Mouse (Mus musculus) layer of hippocampus, adult 18-20 months (tissue): ENCODE measurements around the gene Ern1. TPM values are rescaled to one million over a fixed set of nuclear protein-coding genes. Genes with fewer than 3 reads are reported as not detected.
"Not testable (repeated sequence)": the region's sequence is repeated elsewhere in the genome, so short reads cannot be mapped to it uniquely, and the experiment has no call there.

Experiments used
- DNase-seq, 2 experiments: peaks; one replicate each; pipeline ENCODE4 v3.0.0; 2022; ENCODE audit warnings: low spot score in 2 of 2
- total RNA-seq, 2 experiments: library from RNA; stranded (reverse); gene quantifications; 2 replicates each; pipeline ENCODE4 v1.2.3; 2021

Ern1 gene
- total RNA-seq, 2 experiments from 2014 or later, result 10.0 TPM

DNA sequence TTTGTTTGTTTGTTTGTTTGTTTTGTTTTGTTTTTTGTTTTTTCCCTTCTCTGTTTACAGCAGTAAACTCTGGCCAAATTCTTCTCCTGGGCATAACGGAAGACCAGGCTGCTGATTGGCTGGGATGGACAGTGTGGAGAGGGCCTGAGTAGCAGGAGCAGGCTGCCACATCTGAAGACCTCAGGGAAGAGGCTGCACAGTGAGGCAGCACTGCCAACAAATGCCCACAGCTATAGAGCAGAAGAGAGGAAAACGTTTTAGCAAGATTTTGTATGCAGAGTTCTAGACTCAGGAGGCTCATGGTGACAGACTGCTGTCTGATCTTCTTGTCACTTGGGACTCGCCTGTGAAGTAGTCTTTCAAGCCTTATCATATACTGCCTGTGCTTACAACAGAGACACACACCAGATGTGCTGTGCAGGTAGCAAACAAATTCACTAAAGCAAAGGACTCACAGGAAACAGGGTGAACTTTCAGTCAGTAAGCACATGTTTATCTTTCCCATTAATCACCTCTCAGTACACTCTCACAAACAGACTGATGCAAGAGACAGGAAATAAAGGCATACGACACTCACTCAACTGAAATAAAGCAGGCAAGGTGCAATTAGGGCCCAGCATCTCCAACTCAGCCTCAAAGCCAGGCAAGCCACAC, 49.0 kb downstream of the Ern1 start:
- DNase-seq, result no peak

DNA sequence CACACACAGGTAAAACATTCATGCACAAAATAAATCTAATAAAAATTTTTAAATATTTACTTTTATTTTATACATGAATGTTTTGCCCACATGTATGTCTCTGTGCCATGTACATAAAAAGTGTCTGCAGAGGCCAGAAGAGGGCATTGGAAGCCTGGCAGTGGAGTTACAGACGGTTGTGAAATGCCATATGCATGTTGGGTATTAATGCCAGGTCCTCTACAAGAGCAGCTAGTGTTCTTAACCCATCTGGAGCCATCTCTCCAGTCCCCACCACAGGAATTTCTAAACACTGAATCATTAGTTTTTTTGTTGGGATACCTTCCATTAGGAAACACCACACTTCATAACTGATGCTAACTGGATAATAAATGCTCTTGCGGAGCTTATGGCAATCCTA, 50.1 kb downstream of the Ern1 start:
- no peak for DNase-seq

DNA sequence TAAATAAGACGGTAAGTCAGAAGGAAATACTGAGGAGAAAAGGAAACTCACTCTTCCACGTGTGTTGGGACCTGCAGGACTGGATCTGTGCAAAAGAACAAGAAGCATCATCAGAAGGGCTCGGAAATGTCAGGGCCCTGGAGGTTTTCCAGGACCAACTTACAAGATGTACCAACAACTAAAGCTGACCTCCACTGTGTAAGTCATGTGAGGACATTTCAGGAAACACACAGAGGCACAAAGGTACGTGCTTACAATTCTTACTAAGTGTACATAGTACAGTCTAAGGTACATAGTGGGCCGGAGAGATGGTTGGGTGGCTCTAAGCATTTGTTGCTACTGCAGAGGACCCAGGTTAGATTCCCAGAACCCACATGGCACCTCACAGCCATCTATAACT, 50.6 kb downstream of the Ern1 start:
- no peak for DNase-seq

DNA sequence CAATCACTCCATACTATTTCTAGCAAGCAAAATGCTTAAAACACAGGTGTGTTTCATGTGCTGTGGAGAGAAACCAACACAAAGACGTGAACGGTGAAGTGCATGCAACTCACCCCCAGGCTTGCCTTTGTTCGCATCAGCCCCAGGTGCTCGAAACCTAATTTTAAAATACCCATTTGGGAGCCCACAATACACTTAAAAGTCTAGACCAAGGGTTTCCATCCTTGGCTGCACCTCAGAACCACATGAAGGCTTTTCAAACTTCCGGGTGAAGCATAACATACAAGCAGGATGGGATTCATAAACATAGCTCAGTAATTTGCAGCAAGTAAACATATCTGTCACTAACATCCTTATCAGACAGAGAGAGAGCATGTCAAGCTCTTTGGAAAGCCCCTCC, 57.3 kb downstream of the Ern1 start:
- DNase-seq, result no peak

DNA sequence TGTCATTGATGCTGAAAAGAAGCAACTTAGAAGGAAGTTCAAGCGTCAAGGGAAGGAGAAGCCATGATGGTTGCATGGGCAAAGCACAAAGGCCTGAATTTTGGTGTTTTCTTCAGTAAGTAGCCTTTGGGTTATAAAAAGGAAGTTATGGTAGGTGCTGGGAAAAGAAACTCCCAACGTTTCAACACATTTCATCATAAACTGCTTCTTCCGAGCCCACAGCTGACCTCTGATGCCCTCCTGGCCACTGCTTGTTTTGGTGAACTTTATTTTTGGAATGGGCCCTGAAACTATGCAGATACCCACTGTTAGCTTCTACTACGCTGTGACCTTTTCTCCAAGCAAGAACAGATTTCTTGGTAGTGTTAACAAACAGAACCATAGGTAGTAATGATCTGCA, 58.0 kb downstream of the Ern1 start:
- DNase-seq, result no peak

DNA sequence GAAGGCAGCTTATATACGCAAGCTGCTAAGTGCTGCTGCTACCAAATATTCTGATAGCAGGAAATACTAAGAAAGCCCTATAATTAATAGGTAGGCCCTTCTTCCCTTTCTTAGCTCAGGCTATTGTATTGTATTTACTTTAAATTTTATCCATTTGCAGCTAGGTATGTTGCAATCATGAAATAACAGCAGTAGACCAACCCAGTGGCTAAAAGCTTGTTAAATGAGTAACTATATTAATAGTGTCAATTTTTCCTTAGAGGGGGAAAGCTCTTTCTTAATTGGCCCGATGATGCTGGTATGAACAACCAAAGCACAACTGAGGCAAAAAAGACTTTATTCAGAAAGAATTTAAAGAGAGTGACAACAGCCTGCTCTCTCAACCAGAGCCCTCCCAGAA, 59.1 kb downstream of the Ern1 start:
- DNase-seq, result no peak

DNA sequence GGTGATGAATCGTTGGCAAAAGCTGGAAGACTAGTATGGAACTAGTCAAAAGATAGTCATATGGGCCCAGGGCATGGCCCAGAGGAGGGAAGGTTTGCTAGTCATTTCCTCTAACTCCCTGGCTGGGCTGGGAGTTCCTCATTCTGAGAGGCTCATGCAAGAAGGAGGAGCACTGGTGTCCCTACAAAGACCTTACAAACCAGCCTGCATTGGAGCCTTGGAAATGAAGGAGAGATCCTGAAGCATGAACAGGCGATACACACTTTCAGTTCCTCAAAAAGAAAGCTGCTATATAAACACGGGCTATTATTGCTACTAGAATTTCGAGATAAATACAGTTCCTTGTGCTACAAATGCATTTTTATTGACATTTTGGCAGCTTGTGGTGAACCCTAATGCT, 59.5 kb downstream of the Ern1 start:
- no peak for DNase-seq

DNA sequence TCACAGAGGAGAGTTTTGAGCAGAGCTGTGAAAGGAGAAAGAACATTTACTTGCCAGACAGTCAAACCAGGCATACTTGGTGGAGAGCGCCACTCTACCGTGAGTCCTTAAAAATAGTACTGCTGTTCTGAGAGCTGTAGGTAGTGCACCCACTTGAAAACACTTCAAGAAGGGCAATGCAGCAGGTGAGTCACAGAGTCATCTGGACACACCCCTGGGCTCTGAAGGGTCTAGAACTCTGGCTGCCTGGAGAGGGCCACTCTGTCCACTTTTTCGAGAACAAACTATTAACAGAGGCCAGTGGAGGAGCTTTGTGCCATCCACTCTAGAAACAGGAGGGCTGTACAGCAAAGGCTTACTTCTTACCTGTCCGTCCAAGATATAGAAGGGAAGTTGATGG, 61.2 kb downstream of the Ern1 start:
- no peak for DNase-seq

DNA sequence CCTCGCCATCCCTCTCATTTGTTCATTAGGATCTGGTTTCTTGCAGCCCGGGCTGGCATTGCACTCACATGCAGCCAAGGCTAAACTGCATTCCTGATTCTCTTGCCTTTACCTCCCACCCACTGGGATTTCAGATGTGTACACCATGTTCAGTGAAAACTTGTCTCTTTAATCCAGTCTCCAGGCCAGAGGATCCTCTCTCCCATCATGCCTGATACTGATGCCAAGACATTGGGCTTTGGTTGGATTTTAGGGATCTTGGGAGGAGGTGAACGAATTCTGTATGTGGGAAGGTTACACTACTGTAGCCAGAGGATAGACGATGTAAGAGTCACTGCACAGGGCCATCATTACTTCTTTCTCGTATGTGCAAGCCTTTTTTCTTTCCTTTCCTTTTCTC, 62.5 kb downstream of the Ern1 start:
- no peak for DNase-seq

DNA sequence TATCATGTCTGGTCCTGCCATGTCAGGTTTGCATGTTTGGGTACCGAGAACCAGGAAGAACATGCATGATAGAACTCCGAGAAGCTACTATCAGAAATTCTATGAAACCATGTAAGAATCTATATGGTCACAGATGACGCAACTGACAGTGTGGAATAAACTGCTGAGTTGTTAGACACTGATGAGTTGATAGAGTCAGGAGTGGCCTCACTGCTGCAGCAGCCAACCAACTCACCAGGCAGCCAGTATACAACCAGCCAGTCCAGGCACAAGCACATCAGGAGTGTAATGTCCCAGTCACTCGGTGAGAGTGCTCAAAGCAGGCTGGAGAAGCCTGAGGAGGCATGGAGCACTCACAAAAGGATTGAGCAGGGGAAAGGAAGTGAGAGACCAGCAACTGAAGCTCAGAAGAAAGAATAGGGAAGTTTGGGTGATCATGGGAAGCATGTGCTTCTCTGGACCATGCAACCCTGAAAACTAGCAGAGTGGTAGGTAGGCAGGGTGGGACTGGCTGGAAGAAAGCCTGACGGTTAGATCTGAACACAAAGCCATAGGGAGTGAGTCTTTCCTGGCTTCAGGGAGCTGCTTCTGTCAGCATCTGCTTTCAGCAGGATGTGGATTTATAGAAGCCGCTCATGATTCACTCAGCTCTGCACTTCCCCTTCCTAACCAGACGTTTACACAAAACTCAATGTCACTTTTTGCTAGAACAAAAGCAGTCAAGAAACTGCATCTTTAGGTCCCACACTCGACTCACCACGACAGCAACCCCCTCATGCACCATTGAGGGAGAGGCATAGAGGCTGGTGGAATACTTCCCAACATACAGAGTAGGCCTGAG, 68.2 kb downstream of the Ern1 start:
- no peak for DNase-seq

DNA sequence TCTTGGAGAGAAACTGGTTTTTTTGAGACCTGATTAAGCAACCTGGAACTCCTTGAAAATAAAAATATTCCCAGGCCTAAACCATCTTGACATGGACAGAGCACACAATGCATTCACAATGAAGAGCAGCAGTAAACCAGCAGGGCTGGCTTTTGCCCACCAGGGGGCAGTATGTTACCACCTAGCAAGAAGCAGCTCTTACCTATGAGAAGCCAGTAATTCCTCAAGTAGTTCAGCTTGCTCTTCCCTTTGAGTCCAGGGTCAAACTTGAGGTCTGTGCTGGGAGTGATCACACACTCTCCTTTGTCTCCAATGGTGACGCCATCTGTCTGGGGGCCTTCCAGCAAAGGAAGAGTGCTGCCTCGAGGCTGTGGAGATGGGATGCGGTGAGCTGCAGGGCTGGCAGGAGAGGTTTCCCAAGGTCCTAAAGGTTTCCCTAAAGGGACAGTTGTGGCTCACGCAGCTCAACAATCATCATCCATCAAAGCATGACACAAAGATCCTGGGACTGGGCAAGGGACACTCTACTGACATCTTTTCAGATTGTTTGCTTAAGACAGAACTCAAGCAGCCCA, 68.9 kb downstream of the Ern1 start:
- peak; percentile 48 to 92 for DNase-seq

DNA sequence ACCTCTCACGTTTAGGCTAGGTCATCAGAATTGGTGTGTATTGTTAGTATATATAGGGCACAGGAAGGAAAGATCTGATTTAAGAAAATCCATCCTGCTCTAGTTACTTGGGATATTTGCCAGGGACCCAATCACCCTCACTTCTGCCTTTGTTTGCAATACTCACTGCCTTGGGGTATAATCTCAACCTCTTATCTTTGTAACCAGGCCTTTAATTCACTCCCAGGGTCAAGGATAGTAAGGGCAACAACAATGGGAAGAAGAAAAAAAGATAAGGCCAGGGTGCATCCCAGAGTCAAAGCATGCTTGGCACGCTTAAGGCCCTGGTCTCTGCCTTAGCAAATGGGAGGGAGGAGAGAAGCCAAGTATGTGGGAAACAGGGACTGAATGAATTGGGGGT, 69.8 kb downstream of the Ern1 start:
- DNase-seq, result no peak

DNA sequence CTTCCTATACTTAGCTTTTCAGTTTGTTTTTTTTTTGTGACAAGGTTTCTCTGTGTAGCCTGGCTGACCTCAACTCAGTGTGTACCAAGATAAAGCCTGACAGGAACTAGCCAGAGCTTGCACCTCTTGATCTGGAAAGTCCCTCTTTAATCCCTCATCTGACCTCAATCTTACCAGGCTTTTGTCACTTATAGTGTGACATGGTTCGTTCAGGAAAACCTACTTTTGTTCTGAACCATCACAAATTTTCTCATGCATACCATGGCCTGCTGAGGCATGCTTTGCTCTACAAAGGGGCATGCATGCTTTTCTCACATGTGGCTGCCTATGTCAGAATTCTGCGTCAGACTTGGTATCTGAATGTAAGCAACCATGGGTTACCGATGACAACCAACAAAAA, 71.3 kb downstream of the Ern1 start:
- DNase-seq, result no peak

DNA sequence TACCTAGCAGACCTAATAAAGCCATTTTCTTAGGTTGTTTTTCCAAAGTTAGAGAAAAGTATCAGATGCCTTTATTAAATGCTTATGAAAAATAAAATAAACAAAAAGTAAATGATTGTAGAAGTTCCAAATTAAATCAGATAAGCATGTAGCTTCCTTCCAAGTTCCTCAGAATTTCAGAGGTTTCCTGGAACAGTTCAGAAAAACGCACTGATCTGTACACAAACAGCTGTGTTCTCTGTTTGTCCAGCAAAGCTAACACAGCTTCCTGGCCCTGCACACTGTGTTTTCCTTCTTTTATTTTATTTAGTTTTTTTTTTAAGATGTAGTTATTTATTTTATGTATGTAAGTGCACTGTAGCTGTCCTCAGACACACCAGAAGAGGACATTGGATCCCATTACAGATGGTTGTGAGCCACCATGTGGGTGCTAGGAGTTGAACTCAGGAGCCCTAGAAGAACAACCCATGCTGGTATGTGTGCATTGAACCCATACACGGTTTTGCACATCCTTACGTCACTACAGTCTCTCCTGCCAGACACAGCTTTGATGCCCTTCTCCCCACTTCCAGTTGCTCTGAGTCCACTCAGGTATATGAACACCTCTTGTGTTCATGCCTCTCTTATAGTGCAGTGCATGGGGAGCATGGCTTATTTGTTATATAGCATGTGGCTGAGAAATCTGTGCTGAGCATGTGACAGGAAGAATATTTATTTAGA, 74.9 kb downstream of the Ern1 start:
- DNase-seq, result no peak

DNA sequence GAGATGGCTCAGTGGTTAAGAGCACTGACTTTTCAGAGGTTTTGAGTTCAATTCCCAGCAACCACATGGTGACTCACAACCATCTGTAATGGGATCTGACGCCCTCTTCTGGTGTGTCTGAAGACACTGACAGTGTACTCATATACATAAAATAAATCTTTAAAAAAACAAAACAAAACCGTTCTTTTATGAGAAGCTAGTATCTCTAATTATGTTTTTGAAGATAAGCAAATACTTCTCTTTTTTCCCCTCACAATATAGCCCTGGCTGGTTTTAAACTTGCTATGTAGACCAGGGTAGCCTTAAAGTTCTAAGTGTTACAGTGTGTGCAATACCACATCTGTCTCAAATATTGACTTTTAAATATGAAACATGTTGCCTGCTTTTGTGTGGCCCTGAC, 76.5 kb downstream of the Ern1 start:
- no peak for DNase-seq

DNA sequence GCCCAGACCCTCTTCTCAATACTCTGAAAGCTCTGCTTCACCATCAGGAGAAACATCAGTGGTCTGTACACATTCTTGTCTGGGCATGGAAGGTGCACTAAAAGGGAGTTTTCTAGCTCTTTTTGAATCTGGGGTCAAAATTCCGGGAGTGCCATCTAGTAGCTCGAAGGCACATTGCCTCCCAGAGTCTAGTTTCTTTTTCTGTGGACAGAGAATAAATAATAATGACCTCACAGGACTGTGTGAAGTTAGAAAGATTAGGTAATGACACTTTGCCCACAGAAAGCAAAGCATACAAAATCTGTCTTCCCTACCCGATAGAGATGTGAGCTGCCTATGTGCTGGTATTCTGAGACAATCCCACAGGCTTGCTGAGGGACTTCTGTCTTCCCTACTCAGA, 77.1 kb downstream of the Ern1 start:
- DNase-seq, result no peak

DNA sequence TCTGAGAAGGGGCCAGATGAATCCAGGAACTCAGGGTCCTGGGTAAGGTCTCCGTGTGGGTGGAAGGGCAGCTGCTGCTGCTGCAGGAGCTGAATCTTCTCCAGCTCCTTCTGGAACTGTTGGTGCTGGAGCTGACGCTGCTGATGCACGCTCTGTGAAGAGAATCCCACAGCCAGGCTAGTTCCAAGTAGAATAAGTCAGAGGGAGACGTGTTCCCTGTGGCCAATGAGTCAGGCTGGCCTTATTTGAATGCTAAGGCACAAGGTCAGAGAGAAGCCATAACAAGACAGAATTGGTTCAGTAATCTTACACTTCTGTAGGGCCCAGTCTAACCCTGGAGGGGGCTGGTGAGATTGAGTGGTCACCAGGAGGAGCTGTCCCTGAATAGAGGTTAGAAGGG, 77.6 kb downstream of the Ern1 start:
- no peak for DNase-seq

DNA sequence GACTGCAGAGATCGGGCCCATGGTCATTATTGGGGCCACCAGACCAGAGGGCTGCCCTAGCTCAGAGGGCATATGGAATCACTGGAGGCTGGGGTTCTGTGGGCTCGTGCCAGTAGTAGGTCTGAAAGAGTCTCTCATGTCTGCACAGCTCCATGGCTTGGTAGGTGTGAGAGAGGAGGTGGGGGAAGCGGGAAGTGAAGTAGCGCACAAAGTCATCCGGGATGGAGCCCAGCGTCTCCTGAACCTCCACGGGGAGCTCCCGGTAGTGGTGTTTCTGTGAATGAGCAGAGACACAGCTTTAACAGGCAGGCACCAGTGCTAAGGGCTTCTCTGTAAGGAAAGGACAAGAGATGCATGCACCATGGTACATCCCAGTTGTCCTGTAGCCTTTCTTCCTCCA, 89.2 kb downstream of the Ern1 start:
- DNase-seq, result no peak

DNA sequence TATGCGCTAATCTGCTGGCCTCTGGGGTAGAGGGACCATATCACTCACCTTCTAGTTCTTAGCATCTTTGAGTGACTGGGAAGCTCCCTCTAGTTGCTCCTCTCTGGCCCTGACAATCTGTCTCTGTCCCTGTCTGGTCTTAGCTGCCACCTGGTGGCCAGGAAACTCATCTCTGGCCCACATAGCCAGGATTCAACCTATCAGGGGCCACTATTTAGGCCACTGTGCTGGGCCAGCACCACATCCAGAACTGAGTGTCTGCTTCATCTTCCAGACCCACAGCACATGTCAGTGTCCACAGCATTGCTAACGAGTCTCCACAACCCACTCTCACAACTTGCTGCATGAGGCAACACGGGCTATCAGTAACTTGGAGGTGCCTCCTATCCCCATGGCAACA, 90.0 kb downstream of the Ern1 start:
- DNase-seq, result no peak

DNA sequence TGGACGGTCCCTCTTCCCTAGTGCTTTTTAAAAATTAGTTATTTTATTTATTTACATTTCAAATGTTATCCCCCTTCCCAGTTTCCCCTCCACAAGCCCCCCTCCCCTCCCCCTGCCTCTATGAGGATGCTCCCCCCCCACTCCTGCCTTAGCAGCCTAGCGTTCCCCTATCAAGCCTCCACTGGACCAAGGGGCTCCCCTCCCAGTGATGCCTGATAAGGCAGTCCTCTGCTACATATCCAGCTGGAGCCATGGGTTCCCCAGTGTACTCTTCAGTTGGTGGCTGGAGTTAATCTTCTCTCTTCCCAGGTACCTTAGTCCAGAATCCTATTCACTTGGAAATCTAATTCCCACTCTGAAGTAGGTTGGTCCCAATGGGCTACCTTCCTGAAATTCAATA, 93.6 kb downstream of the Ern1 start:
- not testable (repeated sequence) for DNase-seq

DNA sequence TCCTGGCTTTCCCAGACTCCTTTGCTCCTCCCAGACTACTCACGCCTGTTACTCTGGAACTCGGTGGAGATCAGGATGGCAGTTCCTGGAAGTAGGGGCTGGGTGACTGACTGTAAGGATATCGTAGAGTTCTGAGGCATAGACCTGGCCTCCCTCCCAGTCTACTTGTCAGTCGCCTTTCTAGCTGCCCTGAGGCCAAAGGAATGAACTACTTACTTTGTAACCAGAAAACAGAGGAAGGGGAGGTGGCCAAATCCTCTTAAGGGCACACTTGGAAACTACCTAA, 94.4 kb downstream of the Ern1 start:
- no peak for DNase-seq

DNA sequence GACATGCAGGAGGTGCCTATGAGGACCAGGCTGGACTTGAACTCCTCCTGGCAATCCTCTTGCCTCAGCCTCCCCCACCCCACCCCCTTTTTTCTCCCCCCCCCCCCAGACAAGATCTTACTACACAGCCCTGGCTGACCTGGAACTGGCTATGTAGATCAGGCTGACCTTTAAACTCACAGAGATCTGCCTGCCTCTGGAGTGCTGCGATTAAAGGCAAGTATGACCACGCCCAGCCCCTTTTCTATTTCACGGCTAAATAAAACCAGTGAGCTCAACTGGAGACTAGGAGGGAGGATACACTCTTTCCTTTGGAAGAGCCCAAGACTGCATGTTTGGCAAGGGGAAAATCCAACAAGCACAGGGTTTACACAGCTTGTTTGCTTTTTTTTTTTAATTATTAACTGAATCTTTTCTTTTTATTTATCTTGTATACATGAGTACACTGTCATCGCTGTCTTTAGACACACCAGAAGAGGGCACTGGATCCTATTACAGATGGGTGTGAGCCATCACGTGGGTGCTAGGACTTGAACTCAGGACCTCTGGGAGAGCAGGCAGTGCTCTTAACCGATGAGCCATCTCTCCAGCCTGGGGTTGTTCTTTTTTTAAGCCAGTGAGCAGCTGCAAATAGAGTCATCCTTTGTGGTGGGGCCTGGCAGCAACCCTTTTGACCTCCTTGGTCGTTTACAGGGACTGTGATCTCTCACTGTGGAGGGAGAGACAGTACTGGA, 94.9 kb downstream of the Ern1 start:
- no peak for DNase-seq
